ENCODE assay signal across 16 mouse cellular contexts in genomic region chr11:86593443-86593842, GRCm38 (mm10). TPM values are rescaled to one million over a fixed set of nuclear protein-coding genes. Genes with fewer than 3 reads are reported as not detected.
DNase-seq lines count a peak whose midpoint lies in the region; ATAC-seq and TF ChIP-seq lines count a peak whose summit lies in the region.
"Had no signal": no experiment of that assay in that cellular context is flagged by ENCODE, and none has a peak within 500 bp of the region (broad histone marks: within the 10 kb centered on the region; RNA-seq: fewer than 3 reads in every experiment).

No protein-coding gene starts in this region.

- intact Hi-C loops in heart, adult 2 months (cut with DNase I): no loop called here

- H3K9ac ChIP-seq in heart, adult 2 months (ENCODE audit: low read depth, low read length): no peak overlapping the region
- H3K9ac ChIP-seq in kidney, embryonic 14.5 days (ENCODE audit: low read depth, low read length): no peak overlapping the region
- no peak overlapping the region for H3K9ac ChIP-seq in midbrain, embryonic 15.5 days
- no peak overlapping the region for H3K9ac ChIP-seq in stomach, embryonic 15.5 days
- H3K9ac ChIP-seq: embryonic facial prominence, embryonic 15.5 days; forebrain, postnatal 0 days; limb, embryonic 15.5 days; midbrain, embryonic 13.5 days had no signal

- TF ChIP-seq CTCF in heart, adult 2 months (IDR thresholded peaks at IDR 0.05): no peak

- no peak overlapping the region for H3K4me2 ChIP-seq in kidney, embryonic 14.5 days (replicated peaks; ENCODE audit: low read depth, low read length)
- no peak overlapping the region for H3K4me2 ChIP-seq in midbrain, embryonic 15.5 days
- H3K4me2 ChIP-seq in stomach, embryonic 15.5 days: no peak overlapping the region
- H3K4me2 ChIP-seq: embryonic facial prominence, embryonic 15.5 days; limb, embryonic 15.5 days; midbrain, embryonic 13.5 days had no signal

- DNase-seq in heart, adult 2 months: no peak
- no peak for DNase-seq in heart, postnatal 4 days
- DNase-seq in kidney, adult 9 months: no peak
- no peak for DNase-seq in midbrain, embryonic 10.5 days (ENCODE audit: low spot score)
- no peak for DNase-seq in right cerebral cortex, postnatal 25 days
- DNase-seq: adrenal gland, postnatal 14 days; cerebellum, postnatal 14 days; forebrain, postnatal 0 days; gastrocnemius, postnatal 36 days; thymus, postnatal 14 days had no signal

- no peaks in the 10 kb centered on the region for H3K79me2 ChIP-seq in heart, adult 2 months (replicated peaks; ENCODE audit: control insufficient read depth, insufficient read depth, low read length)

- TF ChIP-seq EP300 in heart, adult 2 months (IDR thresholded peaks at IDR 0.05; ENCODE audit: insufficient read depth, low read depth, low read length): no peak

- peaks cover 3% of the 10 kb centered on the region; the same call in 1 of the 2 replicates for H3K4me1 ChIP-seq in heart, adult 2 months (ENCODE audit: control insufficient read depth, insufficient read depth, low read length)
- peaks cover 5% of the 10 kb centered on the region for H3K4me1 ChIP-seq in kidney, embryonic 14.5 days (ENCODE audit: control insufficient read depth, insufficient read depth, low read length)
- H3K4me1 ChIP-seq in midbrain, embryonic 15.5 days: peaks cover 6% of the 10 kb centered on the region; the same call in 1 of the 2 replicates
- H3K4me1 ChIP-seq in midbrain, embryonic 10.5 days: peaks cover 11% of the 10 kb centered on the region
- 0 out of 2 replicates have a peak, but pooled peaks cover 5% of the 10 kb centered on the region for H3K4me1 ChIP-seq in stomach, embryonic 15.5 days
- H3K4me1 ChIP-seq: embryonic facial prominence, embryonic 15.5 days had no signal

- no peaks in the 10 kb centered on the region for H3K9me3 ChIP-seq in kidney, embryonic 14.5 days (ENCODE audit: control insufficient read depth, low read length)
- no peaks in the 10 kb centered on the region for H3K9me3 ChIP-seq in midbrain, embryonic 15.5 days
- no peaks in the 10 kb centered on the region for H3K9me3 ChIP-seq in midbrain, embryonic 10.5 days (replicated peaks)
- H3K9me3 ChIP-seq in stomach, embryonic 15.5 days: no peaks in the 10 kb centered on the region
- H3K9me3 ChIP-seq: embryonic facial prominence, embryonic 15.5 days; limb, embryonic 15.5 days; midbrain, embryonic 13.5 days had no signal

- no peak overlapping the region for H3K4me3 ChIP-seq in heart, adult 2 months
- H3K4me3 ChIP-seq in kidney, embryonic 14.5 days (ENCODE audit: low read length): no peak overlapping the region
- H3K4me3 ChIP-seq in midbrain, embryonic 15.5 days: no peak overlapping the region
- H3K4me3 ChIP-seq in midbrain, embryonic 10.5 days: no peak overlapping the region
- H3K4me3 ChIP-seq in stomach, embryonic 15.5 days (replicated peaks): no peak overlapping the region
- H3K4me3 ChIP-seq: embryonic facial prominence, embryonic 15.5 days; limb, embryonic 15.5 days; midbrain, embryonic 13.5 days had no signal

- no peak for ATAC-seq in kidney, embryonic 14.5 days (ENCODE audit: low FRiP score, low TSS enrichment)
- ATAC-seq in midbrain, embryonic 15.5 days (replicated peaks): no peak
- no peak for ATAC-seq in stomach, embryonic 15.5 days (ENCODE audit: insufficient read depth, low FRiP score, low read depth)
- ATAC-seq: forebrain, postnatal 0 days; midbrain, embryonic 13.5 days had no signal

- 77% methylated on average over 5 of the region's 5 CpGs for WGBS in heart, adult 2 months
- 91% methylated on average over 5 of the region's 5 CpGs for WGBS in kidney, embryonic 14.5 days
- 59% methylated on average over 5 of the region's 5 CpGs for WGBS in midbrain, embryonic 15.5 days
- 91% methylated on average over 5 of the region's 5 CpGs for WGBS in midbrain, embryonic 10.5 days
- 81% methylated on average over 5 of the region's 5 CpGs for WGBS in stomach, embryonic 15.5 days

- no peaks in the 10 kb centered on the region for H3K27me3 ChIP-seq in heart, adult 2 months (ENCODE audit: control insufficient read depth, insufficient read depth, low read length)
- no peaks in the 10 kb centered on the region for H3K27me3 ChIP-seq in kidney, embryonic 14.5 days (ENCODE audit: control insufficient read depth, insufficient read depth, low read length)
- H3K27me3 ChIP-seq in midbrain, embryonic 15.5 days (replicated peaks): no peaks in the 10 kb centered on the region
- no peaks in the 10 kb centered on the region for H3K27me3 ChIP-seq in midbrain, embryonic 10.5 days (ENCODE audit: low read depth, poor library complexity, severe bottlenecking)
- H3K27me3 ChIP-seq in stomach, embryonic 15.5 days (replicated peaks): no peaks in the 10 kb centered on the region
- H3K27me3 ChIP-seq: embryonic facial prominence, embryonic 15.5 days; limb, embryonic 15.5 days; midbrain, embryonic 13.5 days had no signal

- H3K27ac ChIP-seq in heart, adult 2 months: peak overlapping the region; percentile 13
- H3K27ac ChIP-seq in kidney, embryonic 14.5 days (ENCODE audit: low read depth, low read length): peak overlapping the region; percentile 6; the same call in 1 of the 2 replicates
- 0 out of 2 replicates have a peak overlapping the region, but pooled peaks have one; percentile 4 for H3K27ac ChIP-seq in midbrain, embryonic 15.5 days
- no peak overlapping the region for H3K27ac ChIP-seq in midbrain, embryonic 10.5 days (replicated peaks)
- H3K27ac ChIP-seq in stomach, embryonic 15.5 days: peak overlapping the region; percentile 45; the same call in 1 of the 2 replicates
- H3K27ac ChIP-seq: embryonic facial prominence, embryonic 15.5 days; limb, embryonic 15.5 days; midbrain, embryonic 13.5 days had no signal

- H3K36me3 ChIP-seq in heart, adult 2 months (ENCODE audit: control insufficient read depth, insufficient read depth, low read length): peaks cover 5% of the 10 kb centered on the region
- no peaks in the 10 kb centered on the region for H3K36me3 ChIP-seq in kidney, embryonic 14.5 days (ENCODE audit: control insufficient read depth, insufficient read depth, low read length)
- no peaks in the 10 kb centered on the region for H3K36me3 ChIP-seq in midbrain, embryonic 15.5 days (replicated peaks)
- no peaks in the 10 kb centered on the region for H3K36me3 ChIP-seq in midbrain, embryonic 10.5 days
- no peaks in the 10 kb centered on the region for H3K36me3 ChIP-seq in stomach, embryonic 15.5 days
- H3K36me3 ChIP-seq: embryonic facial prominence, embryonic 15.5 days; limb, embryonic 15.5 days; midbrain, embryonic 13.5 days had no signal

- no peak for TF ChIP-seq POLR2A in heart, adult 2 months (IDR thresholded peaks at IDR 0.05; ENCODE audit: insufficient read depth, low read depth, low read length)

RNA-seq across cellular contexts. Expression of gene Tubd1, which starts 48.7 kb away (rescaled TPM):
- total RNA-seq in heart, adult 2 months (2021): 1 to 10 TPM; 5.7 to 6.2 TPM
- polyA plus RNA-seq in heart, adult 2 months (2012; rRNA removed): 4.7 and 8.3 TPM in 2 replicates
- 1 to 10 TPM; 8.4 to 9.7 TPM for total RNA-seq in heart, postnatal 4 days (2021)
- 11.3 and 13.4 TPM in 2 replicates for polyA plus RNA-seq in kidney, embryonic 14.5 days (2014; fragmentation: Nextera tagmentation; extraction: Ambion mirVana)
- polyA plus RNA-seq in midbrain, embryonic 15.5 days (2015; fragmentation: Nextera tagmentation; extraction: Ambion mirVana): 6.8 and 6.9 TPM in 2 replicates
- 13.0 and 14.8 TPM in 2 replicates for polyA plus RNA-seq in midbrain, embryonic 10.5 days (2016; fragmentation: Nextera tagmentation; extraction: Ambion mirVana)
- 11.9 and 12.9 TPM in 2 replicates for polyA plus RNA-seq in stomach, embryonic 15.5 days (2015; fragmentation: Nextera tagmentation; extraction: Ambion mirVana)

RNA-seq across cellular contexts. Expression of gene Rps6kb1, which starts 48.8 kb away (rescaled TPM):
- 10 to 100 TPM; 18.3 to 22.4 TPM for total RNA-seq in heart, adult 2 months (2021)
- 6.4 and 8.1 TPM in 2 replicates for polyA plus RNA-seq in heart, adult 2 months (2012; rRNA removed)
- 10 to 100 TPM; 27.7 to 28.8 TPM for total RNA-seq in heart, postnatal 4 days (2021)
- polyA plus RNA-seq in kidney, embryonic 14.5 days (2014; fragmentation: Nextera tagmentation; extraction: Ambion mirVana): 46.0 and 56.1 TPM in 2 replicates
- polyA plus RNA-seq in midbrain, embryonic 15.5 days (2015; fragmentation: Nextera tagmentation; extraction: Ambion mirVana): 49.5 and 53.2 TPM in 2 replicates
- polyA plus RNA-seq in midbrain, embryonic 10.5 days (2016; fragmentation: Nextera tagmentation; extraction: Ambion mirVana): 56.2 and 58.3 TPM in 2 replicates
- polyA plus RNA-seq in stomach, embryonic 15.5 days (2015; fragmentation: Nextera tagmentation; extraction: Ambion mirVana): 53.7 and 62.2 TPM in 2 replicates
